Mouse (Mus musculus): Measurements from ENCODE around the gene Foxred2.

- TF ChIP-seq CHD2 (IDR thresholded peaks at IDR 0.05; ENCODE audit: low read depth, low read length) (no peak), ZNF384 (IDR thresholded peaks at IDR 0.05; ENCODE audit: low read depth, low read length) (no peak)
These were observed 41.2 kb downstream of the Foxred2 start for GRCm38 (mm10) chr15:77915287-77915686.

Data from ES-E14 (cell line).